Mouse (Mus musculus) megakaryocyte, embryonic 14.5 days (primary cell): Measurements from ENCODE around the gene Ttyh1.

Source experiments
- FLI1 ChIP-seq: IDR thresholded peaks from 2 replicates; pipeline ENCODE4 v1.6.1; 2012; ENCODE audit warnings: low read length, inconsistent platforms, mixed read lengths
- GATA1 ChIP-seq: IDR thresholded peaks from 3 replicates; pipeline ENCODE4 v1.6.1; 2012; ENCODE audit warnings: mixed read lengths, low read length, inconsistent platforms, borderline replicate concordance

DNA sequence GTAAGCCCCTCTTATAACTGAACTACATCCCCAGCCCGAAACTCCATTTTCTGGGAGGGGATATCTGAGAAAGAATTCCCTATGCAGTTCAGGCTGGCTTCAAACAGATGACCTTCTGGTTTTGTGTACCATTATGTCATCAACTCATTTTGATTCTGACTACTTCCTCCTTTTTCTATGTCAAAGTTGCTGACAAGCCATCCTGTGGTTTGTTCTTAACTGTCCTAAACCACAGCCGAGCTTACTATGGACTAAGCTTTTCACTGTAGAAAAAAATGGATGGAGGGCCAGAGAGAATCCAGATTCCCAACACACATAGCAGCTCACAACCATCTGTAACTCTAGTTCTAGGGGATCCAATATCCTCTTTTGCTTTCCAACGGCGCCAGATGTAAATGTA, 38.7 kb upstream of the Ttyh1 start:
- TF ChIP-seq GATA1 (no peak), FLI1 (no peak)
